In genomic region chr1:74227317-74227716, GRCm38 (mm10) we compare ENCODE assay signal across 10 mouse cellular contexts. TPM values are rescaled to one million over a fixed set of nuclear protein-coding genes. Genes with fewer than 3 reads are reported as not detected.
DNase-seq lines count a peak whose midpoint lies in the region; ATAC-seq lines count a peak whose summit lies in the region.
"Had no signal": no experiment of that assay in that cellular context is flagged by ENCODE, and none has a peak within 500 bp of the region (broad histone marks: within the 10 kb centered on the region; RNA-seq: fewer than 3 reads in every experiment).

No protein-coding gene starts in this region.

- no peak overlapping the region for H3K4me2 ChIP-seq in heart, embryonic 13.5 days
- H3K4me2 ChIP-seq: embryonic facial prominence, embryonic 12.5 days had no signal

- DNase-seq in right cerebral cortex, adult 2 months (ENCODE audit: low spot score in 2 of 2) = peak; percentile 39 to 40
- no peak for DNase-seq in right cerebral cortex, postnatal 25 days
- peak; percentile 66 to 78 for DNase-seq in lung, adult 18-20 months
- peak; percentile 87 to 90 for DNase-seq in spleen, postnatal 36 days (ENCODE audit: low spot score in 2 of 2)
- no peak for DNase-seq in embryo, embryonic 11 days
- no peak for DNase-seq in testis, postnatal 10 days (ENCODE audit: low spot score)
- no peak for DNase-seq in retina, embryonic 14.5 days (ENCODE audit: low spot score)

- peak overlapping the region; percentile 40; the same call in 1 of the 2 replicates for H3K27ac ChIP-seq in heart, embryonic 13.5 days (replicated peaks)
- H3K27ac ChIP-seq: embryonic facial prominence, embryonic 12.5 days had no signal

- peaks cover 6% of the 10 kb centered on the region; the same call in 1 of the 2 replicates for H3K4me1 ChIP-seq in heart, embryonic 13.5 days
- H3K4me1 ChIP-seq: embryonic facial prominence, embryonic 12.5 days had no signal

- no peak overlapping the region for H3K4me3 ChIP-seq in heart, embryonic 13.5 days
- H3K4me3 ChIP-seq: embryonic facial prominence, embryonic 12.5 days had no signal

- 36% methylated on average over 7 of the region's 7 CpGs for WGBS in heart, embryonic 13.5 days

- H3K9ac ChIP-seq in heart, embryonic 13.5 days = no peak overlapping the region; the same call in 1 of the 2 replicates
- H3K9ac ChIP-seq: embryonic facial prominence, embryonic 12.5 days had no signal

- H3K9me3 ChIP-seq in heart, embryonic 13.5 days = no peaks in the 10 kb centered on the region
- H3K9me3 ChIP-seq: embryonic facial prominence, embryonic 12.5 days had no signal

- no peaks in the 10 kb centered on the region for H3K36me3 ChIP-seq in heart, embryonic 13.5 days
- H3K36me3 ChIP-seq: embryonic facial prominence, embryonic 12.5 days had no signal

- no peak for ATAC-seq in heart, embryonic 13.5 days (ENCODE audit: extremely low read depth, insufficient number of reproducible peaks, low FRiP score, low TSS enrichment)

- no peaks in the 10 kb centered on the region for H3K27me3 ChIP-seq in heart, embryonic 13.5 days (replicated peaks)
- H3K27me3 ChIP-seq: embryonic facial prominence, embryonic 12.5 days had no signal

RNA-seq across cellular contexts. Expression of gene Arpc2, which starts 8.6 kb away (rescaled TPM):
- 400 and 438 TPM in 2 replicates for polyA plus RNA-seq in heart, embryonic 13.5 days (2015; fragmentation: Nextera tagmentation; extraction: Ambion mirVana)

RNA-seq across cellular contexts. Expression of gene Cxcr1, which starts 32.9 kb away (rescaled TPM):
- polyA plus RNA-seq in heart, embryonic 13.5 days (2015; fragmentation: Nextera tagmentation; extraction: Ambion mirVana) = not detected in 2 replicates
- polyA plus RNA-seq: embryonic facial prominence, embryonic 12.5 days; lung, embryonic 16.5 days had no signal

RNA-seq across cellular contexts. Expression of gene Gpbar1, which starts 51.0 kb away (rescaled TPM):
- 0.36 and 0.64 TPM in 2 replicates for polyA plus RNA-seq in heart, embryonic 13.5 days (2015; fragmentation: Nextera tagmentation; extraction: Ambion mirVana)
- polyA plus RNA-seq: embryonic facial prominence, embryonic 12.5 days had no signal

RNA-seq across cellular contexts. Expression of gene Aamp, which starts 57.2 kb away (rescaled TPM):
- 164 and 188 TPM in 2 replicates for polyA plus RNA-seq in heart, embryonic 13.5 days (2015; fragmentation: Nextera tagmentation; extraction: Ambion mirVana)

RNA-seq across cellular contexts. Expression of gene Pnkd, which starts 57.4 kb away (rescaled TPM):
- 227 and 252 TPM in 2 replicates for polyA plus RNA-seq in heart, embryonic 13.5 days (2015; fragmentation: Nextera tagmentation; extraction: Ambion mirVana)

Comparison
In these comparisons a context has a peak if more than half of its experiments do, and no peak if none do; other contexts are left out.
1. DNase-seq: peak in right cerebral cortex, adult 2 months (2 of 2), lung, adult 18-20 months (2 of 2) and spleen, postnatal 36 days (2 of 2); none in right cerebral cortex, postnatal 25 days (single experiment), embryo, embryonic 11 days (single experiment), testis, postnatal 10 days (single experiment) and retina, embryonic 14.5 days (single experiment).